Mouse (Mus musculus) heart, embryonic 14.5 days (tissue): ENCODE data around the gene Ppp2r1b. TPM values are rescaled to one million over a fixed set of nuclear protein-coding genes. Genes with fewer than 3 reads are reported as not detected.
A peak's percentile ranks its signal among the peaks of the same experiment; 100 is the strongest.

Experiments used
- ATAC-seq: fragments of 200-750 bp; cut with Nextera tagmentation; 2 replicates; pipeline ENCODE4 v1.8.0; 2017; ENCODE audit warnings: low read depth, moderate TSS enrichment; ENCODE audit not compliant: insufficient number of reproducible peaks, insufficient read depth, low FRiP score
- H3K27ac ChIP-seq, 2 experiments: fragments of 200-500 bp in 1 of 2; fragments of 300-500 bp in 1 of 2; sonication (generic) in 1 of 2; replicated peaks in 1 of 2; 2 replicates each; pipeline ENCODE4 v1.5.1; 2012 to 2014; ENCODE audit warnings: low read depth in 2 of 2, low read length in 2 of 2, control low read depth in 1 of 2, mild to moderate bottlenecking in 1 of 2, mixed read lengths in 1 of 2; ENCODE audit not compliant: control insufficient read depth in 1 of 2, insufficient read depth in 1 of 2
- H3K27me3 ChIP-seq: fragments of 300-500 bp; sonication (generic); 2 replicates; pipeline ENCODE4 v1.6.1; 2014; ENCODE audit warnings: mild to moderate bottlenecking, low read length, control low read depth; ENCODE audit not compliant: control insufficient read depth, insufficient read depth
- H3K36me3 ChIP-seq: fragments of 300-500 bp; sonication (generic); 2 replicates; pipeline ENCODE4 v1.6.1; 2014; ENCODE audit warnings: mild to moderate bottlenecking, control low read depth, low read length, mixed read lengths; ENCODE audit not compliant: control insufficient read depth, insufficient read depth
- H3K4me1 ChIP-seq, 2 experiments: fragments of 200-500 bp in 1 of 2; fragments of 300-500 bp in 1 of 2; sonication (generic) in 1 of 2; 2 replicates each; pipeline ENCODE4 v1.6.1; 2012 to 2014; ENCODE audit warnings: low read length in 2 of 2, control low read depth in 1 of 2, mixed read lengths in 1 of 2; ENCODE audit not compliant: control insufficient read depth in 2 of 2, insufficient read depth in 2 of 2
- H3K4me2 ChIP-seq: fragments of 300-500 bp; sonication (generic); 2 replicates; pipeline ENCODE4 v1.6.1; 2014; ENCODE audit warnings: mild to moderate bottlenecking, low read length
- H3K4me3 ChIP-seq, 2 experiments: fragments of 200-500 bp in 1 of 2; fragments of 300-500 bp in 1 of 2; sonication (generic) in 1 of 2; 2 replicates each; pipeline ENCODE4 v1.5.1; 2012 to 2014; ENCODE audit warnings: low read length in 2 of 2, mild to moderate bottlenecking in 2 of 2, control low read depth in 1 of 2, low read depth in 1 of 2, moderate library complexity in 1 of 2; ENCODE audit not compliant: control insufficient read depth in 1 of 2, insufficient read depth in 1 of 2
- H3K9ac ChIP-seq: fragments of 300-500 bp; sonication (generic); 2 replicates; pipeline ENCODE4 v1.6.1; 2014; ENCODE audit warnings: mild to moderate bottlenecking, low read length
- H3K9me3 ChIP-seq: fragments of 300-500 bp; sonication (generic); 2 replicates; pipeline ENCODE4 v1.6.1; 2016; ENCODE audit warnings: low read length, control low read depth; ENCODE audit not compliant: control insufficient read depth
- WGBS: fragments of 180-500 bp; shearing (Covaris S2); extraction: QIAGEN DNeasy Blood & Tissue Kit; methylation state at CpG from one replicate; pipeline ENCODE4 v1.1.7; 2014; 5-methylcytosine and 5-hydroxymethylcytosine counted together
- polyA plus RNA-seq: library from polyadenylated mRNA; unstranded; fragments of >200 nt; fragmentation: Nextera tagmentation; extraction: Ambion mirVana; gene quantifications from 2 replicates; pipeline ENCODE4 v1.2.1, GENCODE M21; 2014

The Ppp2r1b gene
- polyA plus RNA-seq, 1 experiment from 2014 or later, result 38.8 TPM

GRCm38 (mm10) chr9:50850271-50850670 is 5.2 kb downstream of the Ppp2r1b start:
- peak overlapping the region; percentile 18; the same call in 1 of the 2 replicates for H3K9ac ChIP-seq
- WGBS, result 14% methylated on average over 11 of the region's 11 CpGs
- peak overlapping the region; percentile 56 for H3K4me2 ChIP-seq
- H3K27me3 ChIP-seq, result no peaks in the 10 kb centered on the region
- H3K27ac ChIP-seq, result no peak overlapping the region
- peak overlapping the region in 1 of 2 experiments; percentile 2; a peak in 1 of 4 replicates for H3K4me3 ChIP-seq
- no peaks in the 10 kb centered on the region for H3K9me3 ChIP-seq
- no peaks in the 10 kb centered on the region for H3K36me3 ChIP-seq
- ATAC-seq, result no peak
- H3K4me1 ChIP-seq, result peaks cover 14 to 29% of the 10 kb centered on the region in 2 experiments

DNA sequence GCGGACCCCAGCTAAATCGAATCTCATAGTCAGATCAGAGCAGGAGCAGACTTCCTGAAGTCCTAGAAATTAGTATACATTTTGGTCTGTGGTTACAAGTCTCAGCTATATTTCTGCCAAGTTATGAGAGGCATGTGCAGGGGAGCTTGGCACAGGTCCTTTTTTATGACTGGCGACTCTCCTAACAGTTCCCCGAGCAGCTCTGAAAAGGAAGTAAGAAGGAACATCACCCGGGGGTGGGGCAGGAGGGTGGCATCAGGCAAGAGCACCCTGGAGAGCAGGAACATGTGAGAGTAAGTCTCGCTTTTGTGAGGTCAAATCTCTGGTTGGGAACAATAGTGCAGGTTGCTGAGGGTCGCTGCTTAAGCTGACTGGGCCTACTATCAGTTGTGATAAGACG is 5.6 kb downstream of the Ppp2r1b start:
- Histone ChIP-seq H3K4me2 (peak overlapping the region; percentile 56), H3K9me3 (no peaks in the 10 kb centered on the region), H3K9ac (peak overlapping the region; percentile 18; the same call in 1 of the 2 replicates), H3K36me3 (no peaks in the 10 kb centered on the region), H3K4me3 (peak overlapping the region in 1 of 2 experiments; percentile 2; a peak in 1 of 4 replicates), H3K27ac (no peak overlapping the region), H3K4me1 (peaks cover 14 to 29% of the 10 kb centered on the region in 2 experiments), H3K27me3 (no peaks in the 10 kb centered on the region)
- WGBS, result 32% methylated on average over 8 of the region's 8 CpGs
- ATAC-seq, result no peak

GRCm38 (mm10) chr9:50852634-50853349 is 7.7 kb downstream of the Ppp2r1b start:
- H3K27me3 ChIP-seq, result no peaks in the 10 kb centered on the region
- H3K4me1 ChIP-seq, result peaks cover 18 to 35% of the 10 kb centered on the region in 2 experiments
- no peaks in the 10 kb centered on the region for H3K36me3 ChIP-seq
- no peak for ATAC-seq
- H3K9ac ChIP-seq, result no peak overlapping the region; the same call in 1 of the 2 replicates
- H3K27ac ChIP-seq, result peak overlapping the region in 1 of 2 experiments; percentile 43; a peak in 3 of 4 replicates
- H3K4me2 ChIP-seq, result peak overlapping the region; percentile 59
- 42% methylated on average over 17 of the region's 17 CpGs for WGBS
- peak overlapping the region; percentile 10 to 13; a peak in 1 of 4 replicates for H3K4me3 ChIP-seq
- no peaks in the 10 kb centered on the region for H3K9me3 ChIP-seq

DNA sequence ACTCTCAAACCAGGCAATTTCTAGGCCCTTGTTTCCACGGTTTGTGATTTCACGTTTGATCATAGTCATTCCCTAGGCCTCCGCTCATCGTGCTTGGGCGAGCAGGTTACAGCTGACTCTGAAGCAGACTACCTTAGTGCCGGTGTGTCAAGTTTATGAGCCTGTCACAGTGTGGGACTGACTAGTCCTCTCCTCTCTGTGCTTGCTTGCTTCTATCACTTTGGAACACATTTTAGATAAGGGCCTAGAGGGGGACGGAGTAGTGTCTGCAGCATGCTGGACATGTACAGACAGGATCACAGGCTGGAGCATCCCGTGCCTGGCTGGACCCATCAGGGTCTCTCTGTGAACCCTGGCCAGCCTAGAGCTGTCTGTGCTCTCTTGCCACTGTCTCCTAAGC is 9.3 kb downstream of the Ppp2r1b start:
- no peak for ATAC-seq
- H3K4me3 ChIP-seq, result no peak overlapping the region
- H3K27ac ChIP-seq, result no peak overlapping the region
- peaks cover 18 to 39% of the 10 kb centered on the region in 2 experiments for H3K4me1 ChIP-seq
- H3K4me2 ChIP-seq, result no peak overlapping the region
- peaks cover 8% of the 10 kb centered on the region for H3K36me3 ChIP-seq
- H3K9ac ChIP-seq, result no peak overlapping the region
- 72% methylated on average over 8 of the region's 8 CpGs for WGBS
- no peaks in the 10 kb centered on the region for H3K27me3 ChIP-seq
- no peaks in the 10 kb centered on the region for H3K9me3 ChIP-seq

- Histone ChIP-seq H3K9ac (no peak overlapping the region), H3K4me2 (no peak overlapping the region), H3K27me3 (no peaks in the 10 kb centered on the region), H3K9me3 (no peaks in the 10 kb centered on the region), H3K4me1 (peaks cover 17 to 30% of the 10 kb centered on the region in 2 experiments), H3K36me3 (peaks cover 16% of the 10 kb centered on the region), H3K4me3 (no peak overlapping the region), H3K27ac (no peak overlapping the region)
- 92% methylated on average over 5 of the region's 5 CpGs for WGBS
- no peak for ATAC-seq
Measured at GRCm38 (mm10) chr9:50855133-50855766, 10.1 kb downstream of the Ppp2r1b start.

DNA sequence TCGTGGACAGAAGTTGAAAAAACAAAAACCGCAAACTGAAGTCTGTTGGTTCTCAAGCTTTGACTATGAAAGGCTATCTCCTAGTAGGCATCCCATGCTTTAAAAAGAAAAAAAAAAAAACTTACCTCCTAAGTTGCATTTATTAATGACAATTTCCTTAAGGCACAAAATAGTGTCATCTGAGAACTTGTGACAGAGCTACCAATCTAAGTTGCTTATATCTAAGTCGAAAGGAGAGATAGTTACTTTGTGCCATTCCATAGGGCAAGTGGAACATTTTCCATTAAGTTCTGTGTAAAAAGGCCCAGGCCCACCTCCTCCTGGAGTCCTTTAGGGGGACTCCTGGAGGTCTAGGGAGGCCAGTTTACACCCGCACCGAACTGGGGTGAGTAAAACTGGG is 10.7 kb downstream of the Ppp2r1b start:
- no peaks in the 10 kb centered on the region for H3K9me3 ChIP-seq
- H3K4me1 ChIP-seq, result peaks cover 12 to 25% of the 10 kb centered on the region in 2 experiments
- peak overlapping the region; percentile 62 to 78 for H3K27ac ChIP-seq
- WGBS, result 64% methylated on average over 5 of the region's 5 CpGs
- no peaks in the 10 kb centered on the region for H3K27me3 ChIP-seq
- peaks cover 22% of the 10 kb centered on the region for H3K36me3 ChIP-seq
- peak overlapping the region; percentile 87; the same call in 1 of the 2 replicates for H3K9ac ChIP-seq
- no peak for ATAC-seq
- peak overlapping the region; percentile 73 for H3K4me2 ChIP-seq
- no peak overlapping the region for H3K4me3 ChIP-seq

DNA sequence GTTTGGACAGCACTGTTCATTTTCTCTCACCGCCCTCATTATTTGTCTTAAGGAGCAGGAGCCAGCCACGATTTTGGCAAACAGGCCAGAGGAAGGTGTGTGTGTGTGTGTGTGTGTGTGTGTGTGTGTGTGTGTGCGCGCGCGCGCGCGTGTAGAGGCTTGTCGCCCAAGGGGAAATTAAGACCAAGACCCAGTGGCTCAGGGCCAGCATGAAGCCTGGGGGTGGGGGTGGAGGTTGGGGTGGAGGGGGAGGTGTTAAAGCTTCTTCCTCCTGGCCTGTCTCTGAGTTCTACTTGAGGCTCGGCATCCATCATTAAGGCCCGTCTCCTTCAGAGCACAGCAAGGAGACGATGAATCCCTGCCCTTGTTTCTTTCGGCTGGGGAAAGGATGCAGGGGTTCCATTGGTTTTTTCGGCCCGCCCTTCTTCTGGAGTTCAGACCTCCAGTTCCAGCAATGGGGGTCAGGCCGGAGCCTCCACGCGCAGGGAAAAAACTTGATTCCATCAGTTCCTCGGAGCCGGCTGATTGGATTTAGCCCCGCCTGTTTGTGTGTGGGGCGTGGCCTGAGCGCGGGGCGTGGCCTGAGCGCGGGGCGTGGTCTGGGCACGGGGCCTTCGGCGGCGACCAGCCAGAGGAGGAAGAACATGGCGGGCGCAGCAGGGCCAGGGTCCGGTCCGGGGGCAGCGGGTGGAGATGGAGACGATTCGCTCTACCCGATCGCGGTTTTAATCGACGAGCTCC is 11.4 kb downstream of the Ppp2r1b start:
- Histone ChIP-seq H3K36me3 (peaks cover 29% of the 10 kb centered on the region), H3K9me3 (no peaks in the 10 kb centered on the region), H3K4me1 (peaks cover 9 to 21% of the 10 kb centered on the region in 2 experiments), H3K27me3 (no peaks in the 10 kb centered on the region), H3K9ac (peak overlapping the region; percentile 87), H3K4me2 (peak overlapping the region; percentile 73), H3K4me3 (peak overlapping the region; percentile 64 to 87), H3K27ac (peak overlapping the region; percentile 75 to 78)
- under 1% methylated on average over 45 of the region's 45 CpGs for WGBS
- ATAC-seq, result peak; percentile 91
